8 mouse cellular contexts compared by ENCODE assay signal in the genomic region with DNA sequence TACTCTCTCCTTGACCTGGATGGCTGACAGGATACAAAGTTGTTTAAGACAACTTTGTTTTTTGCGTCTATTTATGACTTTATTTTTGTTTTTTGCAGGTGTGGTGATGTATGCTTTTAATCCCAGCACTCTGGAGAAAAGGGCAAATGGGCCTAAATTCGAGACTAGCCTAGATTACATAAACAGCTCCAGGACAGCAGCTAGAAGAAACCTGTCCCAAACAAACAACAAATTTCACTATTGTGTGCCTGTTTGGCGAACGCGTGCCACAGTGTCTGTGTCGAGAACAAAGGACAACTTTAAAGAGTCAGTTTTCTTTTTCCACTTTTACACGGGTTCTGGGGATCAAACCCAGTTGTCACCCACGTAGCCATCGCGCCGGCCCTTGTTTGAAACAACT. TPM values are rescaled to one million over a fixed set of nuclear protein-coding genes. Genes with fewer than 3 reads are reported as not detected.
DNase-seq lines count a peak whose midpoint lies in the region; ATAC-seq and TF ChIP-seq lines count a peak whose summit lies in the region.

No protein-coding gene starts in this region.

- no peaks in the 10 kb centered on the region for H3K9me3 ChIP-seq in embryonic facial prominence, embryonic 14.5 days (ENCODE audit: control insufficient read depth, low read length)
- H3K9me3 ChIP-seq in intestine, embryonic 15.5 days, result no peaks in the 10 kb centered on the region
- no peaks in the 10 kb centered on the region for H3K9me3 ChIP-seq in neural tube, embryonic 13.5 days

- peak overlapping the region; percentile 92 for H3K27ac ChIP-seq in embryonic facial prominence, embryonic 14.5 days (replicated peaks; ENCODE audit: low read depth, low read length)
- H3K27ac ChIP-seq in intestine, embryonic 15.5 days, result peak overlapping the region; percentile 90
- H3K27ac ChIP-seq in neural tube, embryonic 13.5 days (replicated peaks), result peak overlapping the region; percentile 98

- no peak for DNase-seq in lung, adult 2 months
- no peak for DNase-seq in lung, postnatal 10 days
- no peak for DNase-seq in embryonic facial prominence, embryonic 14.5 days (ENCODE audit: low spot score)
- DNase-seq in cerebellum, postnatal 14 days, result no peak
- no peak for DNase-seq in cerebellum, adult 18-20 months
- no peak for DNase-seq in retina, embryonic 14.5 days (ENCODE audit: low spot score)

- no peaks in the 10 kb centered on the region for H3K27me3 ChIP-seq in embryonic facial prominence, embryonic 14.5 days (replicated peaks; ENCODE audit: control insufficient read depth, insufficient read depth, low read length)
- H3K27me3 ChIP-seq in intestine, embryonic 15.5 days (replicated peaks), result no peaks in the 10 kb centered on the region
- H3K27me3 ChIP-seq in neural tube, embryonic 13.5 days, result no peaks in the 10 kb centered on the region

- no peak for TF ChIP-seq CTCF in lung, adult 2 months (IDR thresholded peaks at IDR 0.05; ENCODE audit: insufficient read depth, low read length)

- H3K4me1 ChIP-seq in lung, adult 2 months (ENCODE audit: control insufficient read depth, insufficient read depth, low read length), result peaks cover 6% of the 10 kb centered on the region
- peaks cover 8% of the 10 kb centered on the region; the same call in 1 of the 2 replicates for H3K4me1 ChIP-seq in embryonic facial prominence, embryonic 14.5 days (ENCODE audit: control insufficient read depth, insufficient read depth, low read length)
- peaks cover 11% of the 10 kb centered on the region for H3K4me1 ChIP-seq in intestine, embryonic 15.5 days (replicated peaks)
- H3K4me1 ChIP-seq in neural tube, embryonic 13.5 days (replicated peaks), result peaks cover 24% of the 10 kb centered on the region

- 2% methylated on average over 11 of the region's 11 CpGs for WGBS in lung, adult 2 months
- WGBS in embryonic facial prominence, embryonic 14.5 days, result 5% methylated on average over 11 of the region's 11 CpGs
- 5% methylated on average over 11 of the region's 11 CpGs for WGBS in intestine, embryonic 15.5 days
- 4% methylated on average over 11 of the region's 11 CpGs for WGBS in neural tube, embryonic 13.5 days

- peaks cover 24% of the 10 kb centered on the region for H3K36me3 ChIP-seq in embryonic facial prominence, embryonic 14.5 days (ENCODE audit: control insufficient read depth, insufficient read depth, low read length)
- H3K36me3 ChIP-seq in intestine, embryonic 15.5 days, result peaks cover 12% of the 10 kb centered on the region
- H3K36me3 ChIP-seq in neural tube, embryonic 13.5 days, result peaks cover 24% of the 10 kb centered on the region

- peak overlapping the region; percentile 84 for H3K4me2 ChIP-seq in embryonic facial prominence, embryonic 14.5 days (ENCODE audit: low read depth, low read length)
- peak overlapping the region; percentile 67 for H3K4me2 ChIP-seq in intestine, embryonic 15.5 days (replicated peaks)
- peak overlapping the region; percentile 89 for H3K4me2 ChIP-seq in neural tube, embryonic 13.5 days

- peak overlapping the region; percentile 71 for H3K4me3 ChIP-seq in lung, adult 2 months (replicated peaks; ENCODE audit: extremely low read depth, low read depth, low read length)
- peak overlapping the region; percentile 92 for H3K4me3 ChIP-seq in embryonic facial prominence, embryonic 14.5 days (ENCODE audit: low read depth, low read length)
- H3K4me3 ChIP-seq in intestine, embryonic 15.5 days (replicated peaks), result peak overlapping the region; percentile 91
- peak overlapping the region; percentile 89 for H3K4me3 ChIP-seq in neural tube, embryonic 13.5 days

- TF ChIP-seq POLR2A in lung, adult 2 months (IDR thresholded peaks at IDR 0.05; ENCODE audit: borderline replicate concordance, extremely low read depth, low read depth, low read length), result no peak

- no peak for ATAC-seq in embryonic facial prominence, embryonic 14.5 days (ENCODE audit: low read depth)
- ATAC-seq in intestine, embryonic 15.5 days, result no peak
- no peak for ATAC-seq in neural tube, embryonic 13.5 days (ENCODE audit: low read depth)

- peak overlapping the region; percentile 80 for H3K9ac ChIP-seq in embryonic facial prominence, embryonic 14.5 days (ENCODE audit: low read depth, low read length)
- H3K9ac ChIP-seq in intestine, embryonic 15.5 days, result peak overlapping the region; percentile 82
- peak overlapping the region; percentile 93 for H3K9ac ChIP-seq in neural tube, embryonic 13.5 days

RNA-seq across cellular contexts. Expression of a gene that starts 0.6 kb away (rescaled TPM):
- polyA plus RNA-seq in lung, adult 2 months (2012; rRNA removed), result 59.4 and 75.6 TPM in 2 replicates
- polyA plus RNA-seq in embryonic facial prominence, embryonic 14.5 days (2014; fragmentation: Nextera tagmentation; extraction: Ambion mirVana), result 88.9 and 94.2 TPM in 2 replicates
- 82.5 and 89.1 TPM in 2 replicates for polyA plus RNA-seq in intestine, embryonic 15.5 days (2015; fragmentation: Nextera tagmentation; extraction: Ambion mirVana)
- 121 and 129 TPM in 2 replicates for polyA plus RNA-seq in neural tube, embryonic 13.5 days (2015; fragmentation: Nextera tagmentation; extraction: Ambion mirVana)

RNA-seq across cellular contexts. Expression of a gene that starts 8.3 kb away (rescaled TPM):
- 1,012 and 1,202 TPM in 2 replicates for polyA plus RNA-seq in lung, adult 2 months (2012; rRNA removed)
- polyA plus RNA-seq in embryonic facial prominence, embryonic 14.5 days (2014; fragmentation: Nextera tagmentation; extraction: Ambion mirVana), result 671 and 689 TPM in 2 replicates
- 1,041 and 1,081 TPM in 2 replicates for polyA plus RNA-seq in intestine, embryonic 15.5 days (2015; fragmentation: Nextera tagmentation; extraction: Ambion mirVana)
- 548 and 562 TPM in 2 replicates for polyA plus RNA-seq in neural tube, embryonic 13.5 days (2015; fragmentation: Nextera tagmentation; extraction: Ambion mirVana)

RNA-seq across cellular contexts. Expression of a gene that starts 41.1 kb away (rescaled TPM):
- polyA plus RNA-seq in lung, adult 2 months (2012; rRNA removed), result 64.1 and 75.8 TPM in 2 replicates
- 38.2 and 47.8 TPM in 2 replicates for polyA plus RNA-seq in embryonic facial prominence, embryonic 14.5 days (2014; fragmentation: Nextera tagmentation; extraction: Ambion mirVana)
- polyA plus RNA-seq in intestine, embryonic 15.5 days (2015; fragmentation: Nextera tagmentation; extraction: Ambion mirVana), result 34.1 and 37.1 TPM in 2 replicates
- 51.9 and 62.2 TPM in 2 replicates for polyA plus RNA-seq in neural tube, embryonic 13.5 days (2015; fragmentation: Nextera tagmentation; extraction: Ambion mirVana)

RNA-seq across cellular contexts. Expression of a gene that starts 41.1 kb away (rescaled TPM):
- 167 and 313 TPM in 2 replicates for polyA plus RNA-seq in lung, adult 2 months (2012; rRNA removed)
- polyA plus RNA-seq in embryonic facial prominence, embryonic 14.5 days (2014; fragmentation: Nextera tagmentation; extraction: Ambion mirVana), result 326 and 351 TPM in 2 replicates
- polyA plus RNA-seq in intestine, embryonic 15.5 days (2015; fragmentation: Nextera tagmentation; extraction: Ambion mirVana), result 422 and 453 TPM in 2 replicates
- polyA plus RNA-seq in neural tube, embryonic 13.5 days (2015; fragmentation: Nextera tagmentation; extraction: Ambion mirVana), result 309 and 338 TPM in 2 replicates

RNA-seq across cellular contexts. Expression of a gene that starts 45.6 kb away (rescaled TPM):
- 0.58 and 0.66 TPM in 2 replicates for polyA plus RNA-seq in lung, adult 2 months (2012; rRNA removed)
- 0.18 and 0.58 TPM in 2 replicates for polyA plus RNA-seq in embryonic facial prominence, embryonic 14.5 days (2014; fragmentation: Nextera tagmentation; extraction: Ambion mirVana)
- 0.30 and 0.88 TPM in 2 replicates for polyA plus RNA-seq in intestine, embryonic 15.5 days (2015; fragmentation: Nextera tagmentation; extraction: Ambion mirVana)
- 2.2 TPM in 2 replicates for polyA plus RNA-seq in neural tube, embryonic 13.5 days (2015; fragmentation: Nextera tagmentation; extraction: Ambion mirVana)
